Mouse (Mus musculus) liver, adult (tissue): Measurements from ENCODE around the gene Abr.

Experiments
- GATA4 ChIP-seq: IDR thresholded peaks from 2 replicates; pipeline ENCODE4 v1.6.1; 2014; ENCODE audit warnings: mild to moderate bottlenecking, low read length; ENCODE audit not compliant: insufficient replicate concordance

Gene Abr

GRCm38 (mm10) chr11:76548153-76548721, 73.9 kb downstream of the Abr start:
- no peak for TF ChIP-seq GATA4

GRCm38 (mm10) chr11:76547420-76547819, 74.7 kb downstream of the Abr start:
- no peak for TF ChIP-seq GATA4

DNA sequence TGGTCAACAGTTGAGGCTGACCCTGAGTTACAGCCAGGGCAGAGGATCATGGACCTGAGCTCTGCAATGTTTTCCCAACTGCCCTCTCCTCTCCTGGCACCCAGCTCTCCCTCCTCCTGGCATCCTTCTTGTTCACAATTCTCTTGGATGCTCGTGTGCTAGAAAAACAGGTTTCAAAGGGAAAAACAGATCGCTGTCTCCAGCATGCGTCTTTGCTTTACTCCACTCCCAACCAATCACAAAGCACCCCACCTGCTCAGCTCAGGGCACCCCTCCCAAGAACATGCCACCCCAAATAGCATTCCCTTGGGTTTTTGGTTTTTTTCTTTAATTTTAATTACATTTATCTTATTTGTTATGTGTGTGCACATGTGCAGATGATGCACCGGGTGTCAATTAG, 75.7 kb downstream of the Abr start:
- TF ChIP-seq GATA4, result no peak

GRCm38 (mm10) chr11:76543300-76543699, 78.8 kb downstream of the Abr start:
- no peak for TF ChIP-seq GATA4

- no peak for TF ChIP-seq GATA4
These were observed 81.1 kb downstream of the Abr start for GRCm38 (mm10) chr11:76540973-76541372.

DNA sequence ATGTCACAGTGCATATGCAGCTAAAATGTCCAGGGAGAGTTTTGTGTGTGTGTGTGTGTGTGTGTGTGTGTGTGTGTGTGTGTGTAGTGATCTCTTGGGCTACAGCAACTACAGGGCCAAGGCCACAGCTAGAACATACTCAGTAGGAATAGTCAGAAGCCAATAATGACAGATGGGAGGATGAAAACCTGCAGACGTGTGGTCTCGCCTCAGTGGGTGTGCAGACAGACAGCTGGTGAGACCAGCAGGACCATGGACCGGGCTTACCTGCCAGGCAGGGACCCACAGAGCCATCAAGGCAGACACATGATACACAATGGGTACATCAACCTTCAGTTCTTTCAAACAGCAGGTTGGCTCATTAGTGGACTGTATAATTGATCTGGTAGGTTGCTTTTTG, 84.7 kb downstream of the Abr start:
- TF ChIP-seq GATA4, result no peak

- no peak for TF ChIP-seq GATA4
These were observed 85.3 kb downstream of the Abr start for GRCm38 (mm10) chr11:76536576-76537354.

- no peak for TF ChIP-seq GATA4
These were observed 90.1 kb downstream of the Abr start for GRCm38 (mm10) chr11:76532001-76532400.

- no peak for TF ChIP-seq GATA4
These were observed 91.0 kb downstream of the Abr start for GRCm38 (mm10) chr11:76530966-76531678.

GRCm38 (mm10) chr11:76530168-76530935, 91.8 kb downstream of the Abr start:
- no peak for TF ChIP-seq GATA4

DNA sequence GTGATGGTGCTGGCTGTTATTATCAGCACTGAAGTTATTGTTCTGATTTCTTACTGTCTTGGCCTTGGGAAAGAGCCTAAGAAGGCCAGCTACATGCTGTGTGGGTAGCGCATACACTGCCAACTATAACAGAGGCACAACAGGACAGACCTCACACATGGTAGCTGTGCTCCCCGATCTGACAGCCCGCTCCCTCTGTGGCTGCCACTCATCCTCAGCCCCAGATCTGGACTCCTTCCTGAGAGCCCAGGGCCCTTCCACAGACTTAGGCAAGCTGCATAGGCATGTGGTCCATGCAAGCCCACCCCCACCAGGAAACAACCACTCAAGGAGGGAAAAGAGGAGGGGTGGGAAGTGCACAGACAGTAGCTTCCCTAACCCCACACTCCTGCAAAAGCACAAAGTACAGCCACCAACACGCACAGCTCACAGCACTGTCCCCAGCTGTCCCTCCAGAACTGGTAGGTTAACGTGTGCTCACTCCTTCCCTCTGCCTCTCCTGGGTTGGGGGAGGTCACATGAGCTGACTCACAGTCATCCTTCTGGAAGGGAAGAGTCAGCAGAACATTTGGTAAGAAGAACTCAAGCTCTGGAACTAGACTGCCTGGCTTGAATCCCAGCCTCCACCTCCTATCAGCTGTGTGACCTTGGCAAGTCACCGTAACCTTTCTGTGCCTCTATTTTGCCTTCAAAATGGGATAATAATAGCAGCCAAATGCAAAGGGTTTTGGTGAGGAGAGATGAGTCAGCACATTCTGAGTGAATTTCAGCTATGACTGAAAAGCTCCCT, 92.6 kb downstream of the Abr start:
- TF ChIP-seq GATA4, result no peak

- TF ChIP-seq GATA4, result no peak
These were observed 96.3 kb downstream of the Abr start for GRCm38 (mm10) chr11:76525646-76526351.

DNA sequence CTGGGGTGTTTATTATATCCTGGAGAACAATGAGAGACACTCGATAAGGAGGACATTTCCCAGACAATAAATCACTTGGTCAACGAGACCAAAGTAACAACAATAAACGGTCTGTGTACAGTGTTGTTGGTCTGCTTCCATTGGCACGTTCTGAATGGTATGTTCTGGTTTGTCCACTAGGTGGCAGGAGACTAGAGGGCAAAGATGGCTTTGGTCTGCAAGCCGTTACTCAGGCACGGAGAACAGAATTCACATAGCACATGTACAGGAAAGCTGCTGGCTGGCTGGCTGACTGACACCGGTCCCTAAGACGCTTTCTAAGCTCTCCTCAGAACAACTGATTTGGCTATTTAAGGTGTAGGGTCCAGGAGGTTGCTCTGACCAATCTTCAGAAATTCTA, 97.2 kb downstream of the Abr start:
- TF ChIP-seq GATA4, result no peak

DNA sequence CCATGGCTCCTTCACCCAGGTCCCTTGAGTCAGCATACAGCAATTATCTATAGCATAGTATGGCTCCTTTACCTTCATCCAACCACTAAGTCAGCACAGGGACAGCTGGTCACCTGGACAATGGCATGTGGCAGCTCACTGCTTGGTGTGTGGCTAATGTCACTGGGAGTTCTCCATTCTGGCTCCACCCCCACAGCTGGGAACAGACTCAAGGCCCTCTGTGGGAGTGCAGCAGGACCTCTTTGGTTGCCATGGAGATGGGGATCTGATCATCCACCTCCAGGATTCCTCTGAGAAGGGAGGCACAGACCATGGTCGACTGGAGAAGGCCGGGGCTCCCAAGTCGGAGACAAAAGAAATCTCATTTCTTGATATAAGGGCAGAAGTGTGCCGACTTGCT, 98.8 kb downstream of the Abr start:
- no peak for TF ChIP-seq GATA4
